Mouse (Mus musculus): ENCODE data around the gene Pnmal1. TPM values are rescaled to one million over a fixed set of nuclear protein-coding genes. Genes with fewer than 3 reads are reported as not detected.

Gene Pnmal1
- polyA plus RNA-seq, 1 experiment from 2014 or later: 0.90 TPM

DNA sequence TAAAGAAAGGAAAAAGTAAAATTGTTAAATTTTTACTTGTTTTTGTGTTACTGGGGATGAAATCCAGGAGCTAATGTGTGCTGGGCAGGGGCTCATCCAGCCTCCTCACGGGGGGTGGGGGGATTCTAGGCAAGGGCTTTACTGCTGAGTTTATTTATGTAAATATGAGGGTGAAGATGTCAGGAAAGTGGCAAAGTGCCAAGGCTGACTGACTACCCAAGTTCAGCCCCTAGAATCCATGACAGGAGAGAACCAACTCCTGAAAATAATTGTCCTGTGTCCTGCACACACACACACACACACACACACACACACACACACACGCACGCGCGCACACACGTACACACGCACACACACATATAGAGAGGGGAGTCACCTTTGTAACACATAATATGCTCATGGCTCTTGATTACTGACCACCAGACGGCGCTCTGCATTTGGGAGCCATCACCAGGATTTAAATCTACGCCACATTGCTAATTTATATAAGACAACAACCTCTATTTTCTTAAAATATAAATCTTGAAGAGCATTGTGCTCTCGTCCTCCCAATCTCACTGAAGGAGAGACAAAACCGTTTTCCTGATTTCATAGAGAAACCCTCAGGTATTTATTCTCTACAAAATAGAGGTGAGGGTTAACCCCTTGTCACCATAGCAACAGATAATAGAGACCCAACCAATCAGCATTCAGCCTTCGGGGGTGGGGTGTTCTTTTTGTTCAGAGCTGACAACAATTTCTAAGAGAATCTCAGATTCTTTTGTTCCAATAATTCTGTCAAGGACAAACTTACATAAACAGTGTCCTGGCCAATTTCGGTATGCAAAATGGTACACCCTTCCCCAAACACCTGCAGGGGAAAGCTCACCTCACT lies 26.5 kb upstream of the Pnmal1 start:
- ATAC-seq (replicated peaks; ENCODE audit: low FRiP score): no peak
- no peaks in the 10 kb centered on the region for H3K9me3 ChIP-seq (replicated peaks)
- H3K27ac ChIP-seq: no peak overlapping the region

DNA sequence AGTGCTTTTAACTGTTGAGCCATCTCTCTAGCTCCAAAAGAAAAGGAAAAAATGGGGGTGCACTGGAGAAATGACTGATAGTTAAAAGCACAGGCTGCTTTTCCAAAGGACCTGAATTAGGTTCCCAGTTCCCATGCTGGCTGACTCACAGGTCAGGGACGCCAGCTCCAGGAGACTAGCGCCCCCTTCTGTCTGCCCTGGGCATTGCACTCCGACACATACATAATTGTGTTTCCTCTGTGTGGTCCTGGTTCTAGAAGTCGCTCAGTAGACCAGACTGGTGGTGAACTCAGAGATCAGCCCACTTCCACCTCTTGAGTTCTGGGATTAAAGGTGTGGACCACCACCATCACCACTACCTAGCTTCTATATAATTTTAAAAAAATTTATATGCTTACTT lies 22.2 kb upstream of the Pnmal1 start:
- no peak for ATAC-seq (replicated peaks; ENCODE audit: low FRiP score)
- Histone ChIP-seq H3K27ac (no peak overlapping the region), H3K4me2 (no peak overlapping the region), H3K4me3 (replicated peaks) (no peak overlapping the region), H3K9ac (no peak overlapping the region), H3K4me1 (peaks cover 21% of the 10 kb centered on the region), H3K9me3 (replicated peaks) (no peaks in the 10 kb centered on the region), H3K36me3 (no peaks in the 10 kb centered on the region), H3K27me3 (no peaks in the 10 kb centered on the region)
- WGBS: 50% methylated on average over 4 of the region's 4 CpGs

More for the DNA sequence above, 26.5 kb upstream of the Pnmal1 start:
- H3K4me2 ChIP-seq: no peak overlapping the region
- no peak overlapping the region for H3K4me3 ChIP-seq (replicated peaks)
- H3K36me3 ChIP-seq: no peaks in the 10 kb centered on the region
- 37% methylated on average over 14 of the region's 14 CpGs for WGBS
- H3K27me3 ChIP-seq: no peaks in the 10 kb centered on the region
- H3K9ac ChIP-seq: no peak overlapping the region
- H3K4me1 ChIP-seq: peaks cover 13% of the 10 kb centered on the region; the same call in 1 of the 2 replicates

DNA sequence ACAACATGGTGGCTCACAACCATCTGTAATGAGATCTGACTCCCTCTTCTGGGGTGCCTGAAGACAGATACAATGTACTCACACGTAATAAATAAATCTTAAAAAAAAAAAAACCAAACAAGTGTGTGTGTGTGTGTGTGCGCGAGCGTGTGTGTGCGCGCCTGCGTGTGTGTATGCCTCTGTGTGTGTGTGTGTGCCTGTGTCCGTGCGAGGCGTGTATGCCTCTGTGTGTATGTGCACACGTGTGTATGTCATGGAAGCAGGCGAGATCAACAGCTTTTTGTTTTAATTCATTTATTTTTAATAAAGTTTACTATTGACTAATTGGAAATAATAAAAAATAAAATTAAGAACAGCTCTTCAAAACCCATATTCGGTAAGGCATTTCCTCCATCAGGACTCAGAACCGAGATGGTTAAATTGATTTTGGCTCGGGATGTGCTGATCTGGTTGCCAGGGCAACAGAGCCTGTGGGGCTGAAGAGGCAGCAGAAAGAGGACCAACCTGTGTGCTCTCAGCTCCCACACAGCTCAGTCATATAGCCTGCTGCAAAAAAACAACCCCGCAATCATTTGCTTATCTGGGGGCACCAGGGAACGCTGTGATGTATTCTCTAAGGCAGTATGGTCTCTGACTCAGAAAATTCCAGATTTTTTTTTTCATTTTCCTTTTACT lies 21.2 kb upstream of the Pnmal1 start:
- Histone ChIP-seq H3K9ac (no peak overlapping the region), H3K4me2 (no peak overlapping the region), H3K9me3 (replicated peaks) (no peaks in the 10 kb centered on the region), H3K4me1 (peaks cover 16% of the 10 kb centered on the region), H3K36me3 (no peaks in the 10 kb centered on the region), H3K4me3 (replicated peaks) (no peak overlapping the region), H3K27ac (no peak overlapping the region), H3K27me3 (no peaks in the 10 kb centered on the region)
- ATAC-seq (replicated peaks; ENCODE audit: low FRiP score): no peak
- WGBS: 73% methylated on average over 17 of the region's 17 CpGs

DNA sequence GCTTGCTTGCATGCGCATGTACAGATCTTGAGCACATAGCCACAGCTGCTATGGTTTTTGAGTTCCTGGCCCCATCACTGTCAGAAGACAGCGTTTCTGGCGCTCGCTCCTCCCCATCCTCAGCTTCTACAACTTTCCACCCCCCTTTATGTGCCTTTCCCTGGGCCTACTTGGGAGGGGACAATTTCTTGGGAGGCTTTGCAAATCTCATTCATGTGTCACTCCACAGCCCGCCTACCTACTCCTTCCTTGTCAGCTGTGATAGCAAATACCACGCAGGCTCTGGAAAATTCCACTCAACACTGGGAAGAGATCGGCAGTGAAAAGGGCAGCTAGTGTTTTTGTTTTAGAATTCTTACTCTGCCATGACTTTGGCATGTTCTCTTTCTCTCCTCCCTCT lies 19.2 kb upstream of the Pnmal1 start:
- Histone ChIP-seq H3K9me3 (replicated peaks) (no peaks in the 10 kb centered on the region), H3K4me2 (no peak overlapping the region), H3K27me3 (peaks cover 5% of the 10 kb centered on the region), H3K9ac (no peak overlapping the region), H3K36me3 (no peaks in the 10 kb centered on the region), H3K27ac (peak overlapping the region; percentile 74), H3K4me1 (peaks cover 29% of the 10 kb centered on the region), H3K4me3 (replicated peaks) (no peak overlapping the region)
- no peak; the same call in 1 of the 2 replicates for ATAC-seq (replicated peaks; ENCODE audit: low FRiP score)
- WGBS: 30% methylated on average over 7 of the region's 7 CpGs

DNA sequence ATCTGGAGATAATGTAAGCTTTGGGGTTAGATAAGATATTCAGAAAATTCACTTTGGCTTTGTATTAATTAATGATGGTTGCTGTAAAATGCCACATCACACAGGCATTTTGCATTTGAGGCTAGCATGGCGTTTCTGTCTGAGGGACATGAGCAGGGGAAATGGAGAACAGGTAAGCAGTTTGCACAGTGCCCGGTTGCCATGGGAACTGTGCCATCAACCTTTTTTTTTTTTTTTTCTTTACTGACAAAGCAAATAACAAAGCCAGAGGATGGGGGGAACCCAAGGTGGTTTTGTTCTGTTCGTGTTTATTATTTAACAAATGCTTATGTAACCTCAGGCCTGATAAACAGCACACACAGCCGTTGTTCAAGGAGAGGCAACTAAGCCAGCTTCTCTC lies 16.6 kb upstream of the Pnmal1 start:
- Histone ChIP-seq H3K4me2 (no peak overlapping the region), H3K36me3 (no peaks in the 10 kb centered on the region), H3K4me3 (replicated peaks) (no peak overlapping the region), H3K4me1 (peaks cover 55% of the 10 kb centered on the region), H3K9me3 (replicated peaks) (no peaks in the 10 kb centered on the region), H3K27ac (no peak overlapping the region), H3K9ac (no peak overlapping the region), H3K27me3 (peaks cover 30% of the 10 kb centered on the region)
- no peak for ATAC-seq (replicated peaks; ENCODE audit: low FRiP score)
- 64% methylated on average over 4 of the region's 4 CpGs for WGBS

DNA sequence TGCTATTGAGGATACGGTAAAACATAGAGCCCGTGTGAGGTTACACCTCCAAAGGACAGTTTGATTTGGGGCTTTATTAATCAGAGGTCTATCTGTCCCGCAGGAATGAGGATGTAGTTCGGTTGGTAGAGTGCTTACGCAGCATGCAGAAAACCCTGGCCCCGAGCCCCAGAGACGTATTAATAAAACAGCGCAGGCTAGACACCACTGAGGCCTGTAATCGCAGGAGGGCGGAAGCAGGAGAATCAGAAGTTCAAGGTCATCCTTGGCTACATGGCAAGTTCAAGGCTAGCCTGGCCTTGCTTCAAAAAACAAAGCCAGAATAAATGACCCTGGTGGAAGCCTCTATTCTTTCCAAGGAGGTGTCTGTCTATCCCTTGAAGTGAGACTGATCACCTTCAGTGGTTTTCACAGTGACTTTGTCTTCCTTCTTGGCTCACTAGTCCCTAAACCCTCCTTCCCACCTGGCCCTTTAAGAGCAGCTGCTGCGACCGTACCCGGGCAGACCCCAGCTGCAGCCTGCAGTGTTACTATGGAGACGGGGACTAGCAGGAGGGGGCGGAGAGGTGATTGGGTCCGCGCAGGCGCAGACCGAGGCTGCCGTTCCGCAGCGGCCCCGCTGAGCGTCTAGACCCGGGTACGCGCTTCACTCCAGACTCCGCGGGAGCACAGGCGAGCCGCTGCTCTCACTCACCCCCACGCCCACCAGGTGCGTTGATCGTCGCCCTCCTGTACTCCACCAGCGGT lies 15.2 kb upstream of the Pnmal1 start, which contains the start of gene Pnmal2:
Pnmal2 (plus strand) TSS at position 622 of the 747 bp plus-strand sequence.
- no peaks in the 10 kb centered on the region for H3K9me3 ChIP-seq (replicated peaks)
- peaks cover 44% of the 10 kb centered on the region for H3K27me3 ChIP-seq
- peak within 1 kb of the TSS; percentile 65 for H3K9ac ChIP-seq
- H3K36me3 ChIP-seq: no peaks in the 10 kb centered on the region
- WGBS: 13% methylated on average over 36 of the region's 36 CpGs
- peak; percentile 88 for ATAC-seq (replicated peaks; ENCODE audit: low FRiP score)
- no peak within 1 kb of the TSS for H3K27ac ChIP-seq
- H3K4me1 ChIP-seq: peaks cover 60% of the 10 kb centered on the region
- H3K4me2 ChIP-seq: peak within 1 kb of the TSS; percentile 83
- H3K4me3 ChIP-seq (replicated peaks): peak within 1 kb of the TSS; percentile 63

DNA sequence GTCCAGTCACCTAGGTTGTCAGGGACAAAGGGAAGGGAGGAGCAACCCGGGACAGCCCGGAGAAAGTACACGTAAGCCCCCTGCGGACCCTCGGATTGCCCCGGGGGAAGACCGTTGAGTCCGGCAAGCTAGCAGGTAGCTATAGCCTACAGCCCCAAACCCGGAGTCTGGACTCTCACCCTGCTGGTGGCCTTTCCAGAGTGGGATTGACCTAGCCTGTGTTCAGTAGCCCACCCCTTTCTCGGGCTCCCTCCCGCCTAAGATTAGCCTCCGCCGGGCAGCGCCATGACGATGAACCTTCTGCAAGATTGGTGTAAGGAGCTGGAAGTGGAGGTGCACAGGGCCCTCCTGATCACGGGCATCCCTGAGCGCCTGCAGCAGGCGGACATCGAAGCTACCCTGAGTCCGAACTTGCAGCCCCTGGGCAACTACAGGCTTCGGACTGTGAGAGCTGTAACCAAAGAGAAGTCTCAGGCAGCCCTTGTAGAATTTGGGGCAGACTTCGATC lies 14.6 kb upstream of the Pnmal1 start:
- H3K36me3 ChIP-seq: no peaks in the 10 kb centered on the region
- H3K9ac ChIP-seq: peak overlapping the region; percentile 65
- no peaks in the 10 kb centered on the region for H3K9me3 ChIP-seq (replicated peaks)
- H3K4me2 ChIP-seq: peak overlapping the region; percentile 83
- peak overlapping the region; percentile 63 for H3K4me3 ChIP-seq (replicated peaks)
- peaks cover 50% of the 10 kb centered on the region for H3K27me3 ChIP-seq
- no peak; the same call in 1 of the 2 replicates for ATAC-seq (replicated peaks; ENCODE audit: low FRiP score)
- H3K4me1 ChIP-seq: peaks cover 66% of the 10 kb centered on the region
- no peak overlapping the region for H3K27ac ChIP-seq
- WGBS: 2% methylated on average over 22 of the region's 22 CpGs

DNA sequence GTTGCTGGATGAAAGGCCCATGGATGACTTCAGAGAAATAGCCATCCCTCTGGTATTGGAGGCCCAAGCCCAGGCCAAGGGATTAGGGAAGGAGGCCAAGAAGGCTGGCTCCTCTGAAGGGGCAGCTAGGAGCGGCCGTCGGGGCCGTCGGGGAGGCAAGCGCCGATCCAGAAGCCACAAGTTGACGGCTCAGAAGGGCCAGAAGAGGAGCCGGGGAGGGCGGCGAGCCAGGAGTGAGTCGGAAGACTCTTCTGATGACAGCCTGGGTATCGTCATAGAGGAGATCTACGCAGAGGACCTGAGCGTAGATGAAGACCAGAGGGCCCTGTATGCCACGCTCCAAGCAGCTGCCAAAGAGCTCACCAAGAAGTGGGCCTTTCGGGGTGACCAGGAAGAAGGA lies 14.1 kb upstream of the Pnmal1 start:
- ATAC-seq (replicated peaks; ENCODE audit: low FRiP score): no peak
- Histone ChIP-seq H3K27me3 (peaks cover 53% of the 10 kb centered on the region), H3K4me3 (replicated peaks) (peak overlapping the region; percentile 63), H3K27ac (no peak overlapping the region), H3K9me3 (replicated peaks) (no peaks in the 10 kb centered on the region), H3K4me2 (peak overlapping the region; percentile 83), H3K4me1 (peaks cover 66% of the 10 kb centered on the region), H3K36me3 (no peaks in the 10 kb centered on the region), H3K9ac (0 out of 2 replicates have a peak overlapping the region, but pooled peaks have one; percentile 65)
- 21% methylated on average over 17 of the region's 17 CpGs for WGBS

DNA sequence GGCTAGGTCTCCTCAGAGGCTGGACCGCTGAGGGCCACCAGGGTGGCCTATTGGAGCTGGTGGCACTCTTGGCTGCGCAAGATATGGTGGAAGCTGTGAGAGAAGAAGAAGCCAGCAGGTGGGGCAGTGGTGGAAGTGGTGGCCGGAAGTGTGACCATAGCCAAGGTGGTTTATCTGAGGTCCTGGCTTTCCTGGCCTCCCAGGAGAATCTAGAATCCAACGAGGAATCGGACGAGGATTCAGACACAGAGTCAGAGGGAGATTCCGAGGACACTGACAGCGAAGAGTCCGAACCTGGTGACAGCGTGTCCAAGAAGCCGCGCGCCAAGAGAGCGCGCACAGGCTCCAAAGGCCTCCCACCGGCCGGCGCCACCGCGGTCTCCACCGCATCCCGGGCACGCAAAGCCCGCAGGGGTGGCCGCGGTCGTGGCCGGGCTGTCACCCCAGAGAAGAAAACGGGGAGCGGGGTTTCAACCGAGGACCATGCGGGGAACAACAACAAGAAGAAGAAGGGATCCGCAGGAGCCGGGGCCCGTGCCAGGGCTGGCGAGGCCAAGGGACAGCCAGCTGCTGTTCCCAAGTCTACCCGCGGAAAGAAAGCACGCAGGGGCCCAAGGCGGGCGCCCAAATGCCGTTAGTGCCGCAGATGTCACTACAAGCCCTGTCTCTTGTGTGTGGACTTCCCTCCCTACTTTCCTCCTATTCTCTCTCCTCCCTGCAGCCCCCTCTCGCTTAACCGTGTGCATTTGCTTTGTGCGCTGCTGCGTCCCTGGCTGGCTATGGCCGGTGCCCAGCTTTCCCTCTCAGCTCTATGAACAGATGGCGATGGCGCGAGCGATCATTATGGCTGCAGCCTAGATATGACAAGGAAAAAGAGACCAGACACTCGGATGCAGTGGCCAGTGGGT lies 12.8 kb upstream of the Pnmal1 start:
- whole genome bisulfite sequencing: 3% methylated on average over 53 of the region's 53 CpGs
- no peaks in the 10 kb centered on the region for H3K9me3 ChIP-seq (replicated peaks)
- H3K4me2 ChIP-seq: peak overlapping the region; percentile 76
- H3K9ac ChIP-seq: peak overlapping the region; percentile 47
- peaks cover 68% of the 10 kb centered on the region for H3K4me1 ChIP-seq
- no peak overlapping the region for H3K27ac ChIP-seq
- ATAC-seq (replicated peaks; ENCODE audit: low FRiP score): no peak
- peak overlapping the region; percentile 63 for H3K4me3 ChIP-seq (replicated peaks)
- H3K27me3 ChIP-seq: peaks cover 53% of the 10 kb centered on the region
- H3K36me3 ChIP-seq: no peaks in the 10 kb centered on the region

DNA sequence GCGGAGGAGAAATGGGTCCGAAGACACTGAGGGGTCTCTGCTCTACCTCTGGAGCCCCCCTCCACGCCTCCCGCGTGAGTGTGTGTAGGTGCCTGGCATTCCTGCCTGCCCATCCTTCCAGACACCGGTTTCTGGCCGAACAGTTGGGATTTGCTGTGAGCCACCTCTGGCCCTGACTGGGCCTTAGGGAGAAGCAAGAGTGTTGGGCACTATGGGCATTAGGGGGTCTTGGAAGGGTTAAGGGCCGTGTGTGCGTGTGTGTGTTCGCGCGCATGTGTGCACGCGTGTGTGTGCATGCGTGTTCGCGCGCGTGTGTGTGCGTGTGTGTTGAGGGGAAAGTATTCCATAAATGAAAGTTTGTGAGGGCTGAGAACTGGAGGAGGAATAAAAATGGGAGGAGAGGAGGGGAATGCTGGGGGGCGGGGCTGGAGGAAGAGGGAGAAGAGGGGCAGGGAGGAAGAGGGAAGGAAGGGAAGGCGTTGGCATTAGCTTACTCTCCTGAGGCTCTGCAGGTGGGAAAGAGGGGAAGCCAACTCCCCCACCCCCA lies 12.1 kb upstream of the Pnmal1 start:
- no peaks in the 10 kb centered on the region for H3K36me3 ChIP-seq
- peaks cover 53% of the 10 kb centered on the region for H3K27me3 ChIP-seq
- H3K4me1 ChIP-seq: peaks cover 68% of the 10 kb centered on the region
- no peaks in the 10 kb centered on the region for H3K9me3 ChIP-seq (replicated peaks)
- H3K4me2 ChIP-seq: peak overlapping the region; percentile 76
- no peak overlapping the region for H3K27ac ChIP-seq
- no peak for ATAC-seq (replicated peaks; ENCODE audit: low FRiP score)
- 16% methylated on average over 21 of the region's 22 CpGs for whole genome bisulfite sequencing
- H3K9ac ChIP-seq: peak overlapping the region; percentile 47
- peak overlapping the region; percentile 63 for H3K4me3 ChIP-seq (replicated peaks)
